Mouse (Mus musculus) heart, postnatal 36 days (tissue): ENCODE results near the gene Usp8. TPM values are rescaled to one million over a fixed set of nuclear protein-coding genes. Genes with fewer than 3 reads are reported as not detected.

Experiments
- DNase-seq, 2 experiments: peaks; one replicate each; pipeline ENCODE4 v3.0.0; 2021 to 2022
- intact Hi-C: fragments of 180-260 bp; cut with DNase I; formaldehyde crosslinking; loops from one replicate; pipeline ENCODE4 v1.15.1; 2025
- total RNA-seq, 2 experiments: library from RNA; stranded (reverse); gene quantifications; 2 replicates each; pipeline ENCODE4 v1.2.3; 2021

Gene Usp8
- total RNA-seq, 2 experiments from 2014 or later = 28.8 to 29.1 TPM

- intact Hi-C loops = loop anchor here (10.0 kb wide), 1 partner anchor 196 kb away; no protein-coding TSS in a partner anchor
- DNase-seq = no peak
These were observed 91.3 kb downstream of the Usp8 start for GRCm38 (mm10) chr2:126798455-126798854.

DNA sequence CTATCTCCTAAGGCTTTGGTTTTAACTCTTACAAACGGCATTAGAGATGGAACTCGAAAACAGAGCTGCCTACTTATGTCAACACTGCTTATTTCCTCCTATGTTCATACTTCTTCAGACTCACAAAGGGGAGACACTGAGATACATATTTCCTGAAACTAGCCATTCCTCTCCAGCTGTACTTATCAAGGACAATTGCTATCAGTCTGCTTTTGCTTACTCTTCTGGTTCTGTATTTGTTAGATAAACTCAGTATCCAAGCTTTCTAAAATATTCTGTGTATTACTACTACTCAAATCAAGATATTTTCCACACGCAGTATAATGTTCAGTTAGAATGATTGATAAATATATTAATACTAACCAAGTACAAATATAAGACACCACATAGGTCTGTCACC is 94.9 kb downstream of the Usp8 start:
- no peak for DNase-seq
- intact Hi-C loops = no loop called here

Other genes with a start within 250 kb of the Usp8 start
- gene Atp8b4, start 206.7 kb upstream of the Usp8 start, total RNA-seq = under 1 TPM; 0.42 to 0.79 TPM
- gene Slc27a2, start 154.9 kb upstream of the Usp8 start, total RNA-seq = under 1 TPM in 1 of 2 experiments, not detected in 1; 0.80 TPM
- gene Hdc, start 88.0 kb upstream of the Usp8 start, total RNA-seq = 1 to 10 TPM in 1 of 2 experiments, under 1 TPM in 1; 0.95 to 1.2 TPM
- 10 to 100 TPM; 12.1 to 13.6 TPM for gene Gabpb1, start 31.0 kb upstream of the Usp8 start, total RNA-seq
- gene Usp50, start 76.1 kb downstream of the Usp8 start, total RNA-seq = not detected
- gene Trpm7, start 168.9 kb downstream of the Usp8 start, total RNA-seq = 10 to 100 TPM; 27.7 to 38.4 TPM
- gene Sppl2a, start 225.9 kb downstream of the Usp8 start, total RNA-seq = 10 to 100 TPM; 54.8 to 63.8 TPM